Mouse (Mus musculus): ENCODE results near the gene Tns1. TPM values are rescaled to one million over a fixed set of nuclear protein-coding genes. Genes with fewer than 3 reads are reported as not detected.

Tns1 gene
- polyA plus RNA-seq, 3 experiments from 2014 or later = 9.1 to 16.3 (median 15.5) TPM

- peak; percentile 69 for ATAC-seq
These were observed 193.7 kb downstream of the Tns1 start for GRCm38 (mm10) chr1:73930411-73931134.

- no peak for ATAC-seq
These were observed 194.3 kb downstream of the Tns1 start for GRCm38 (mm10) chr1:73929952-73930329.

- ATAC-seq = no peak
These were observed 194.9 kb downstream of the Tns1 start for GRCm38 (mm10) chr1:73929211-73929951.

GRCm38 (mm10) chr1:73928385-73928784 is 195.9 kb downstream of the Tns1 start:
- ATAC-seq = peak; percentile 20

GRCm38 (mm10) chr1:73927819-73928218 is 196.4 kb downstream of the Tns1 start:
- no peak for ATAC-seq

GRCm38 (mm10) chr1:73926279-73926678 is 198.0 kb downstream of the Tns1 start:
- ATAC-seq = no peak

GRCm38 (mm10) chr1:73924871-73925610 is 199.2 kb downstream of the Tns1 start:
- ATAC-seq = no peak

GRCm38 (mm10) chr1:73924210-73924609 is 200.0 kb downstream of the Tns1 start:
- ATAC-seq = no peak

- ATAC-seq = no peak
These were observed 201.1 kb downstream of the Tns1 start for GRCm38 (mm10) chr1:73923185-73923584.

GRCm38 (mm10) chr1:73920701-73921100 is 203.5 kb downstream of the Tns1 start:
- no peak for ATAC-seq

- ATAC-seq = no peak
These were observed 204.3 kb downstream of the Tns1 start for GRCm38 (mm10) chr1:73919909-73920308.

- ATAC-seq = no peak
These were observed 206.2 kb downstream of the Tns1 start for GRCm38 (mm10) chr1:73918001-73918400.

- ATAC-seq = no peak
These were observed 208.0 kb downstream of the Tns1 start for GRCm38 (mm10) chr1:73916298-73916697.

- ATAC-seq = no peak
These were observed 208.8 kb downstream of the Tns1 start for GRCm38 (mm10) chr1:73915218-73916070.

GRCm38 (mm10) chr1:73914076-73914475 is 210.2 kb downstream of the Tns1 start:
- no peak for ATAC-seq

GRCm38 (mm10) chr1:73913071-73914005 is 210.9 kb downstream of the Tns1 start:
- ATAC-seq = no peak

GRCm38 (mm10) chr1:73912466-73912865 is 211.8 kb downstream of the Tns1 start:
- no peak for ATAC-seq

- ATAC-seq = no peak
These were observed 212.3 kb downstream of the Tns1 start for GRCm38 (mm10) chr1:73911981-73912380.

- no peak for ATAC-seq
These were observed 213.5 kb downstream of the Tns1 start for GRCm38 (mm10) chr1:73910701-73911100.

- no peak for ATAC-seq
These were observed 214.1 kb downstream of the Tns1 start for GRCm38 (mm10) chr1:73910111-73910510.
